Mouse (Mus musculus) left cerebral cortex, postnatal 10 days (tissue): ENCODE measurements at regions not wholly inside any gene's neighbourhood (a gene's known extent, or its start where the extent isn't known, plus 50 kb on each side); places are given as distances from the start of the nearest gene placed in this dataset.
A peak's percentile ranks its signal among the peaks of the same experiment; 100 is the strongest.

ENCODE experiments used
- DNase-seq, 2 experiments: peaks; one replicate each; pipeline ENCODE4 v3.0.0; 2021 to 2022; ENCODE audit warnings: low spot score in 2 of 2, mixed read lengths in 1 of 2; ENCODE audit errors: extremely low spot score in 1 of 2
- intact Hi-C: fragments of 180-260 bp; cut with DNase I; formaldehyde crosslinking; loops from one replicate; pipeline ENCODE4 v1.15.1; 2025

GRCm38 (mm10) chr19:32881443-32881842, 124.1 kb downstream of the Pten start:
- intact Hi-C loops = no loop called here
- DNase-seq = no peak

GRCm38 (mm10) chr19:32884279-32884678, 127.0 kb downstream of the Pten start:
- intact Hi-C loops = no loop called here
- peak in 1 of 2 experiments; percentile 21 for DNase-seq

- peak in 1 of 2 experiments; percentile 22 for DNase-seq
- intact Hi-C loops = no loop called here
Measured at GRCm38 (mm10) chr19:32885481-32886131, 128.3 kb downstream of the Pten start.

- peak in 1 of 2 experiments; percentile 17 for DNase-seq
- intact Hi-C loops = no loop called here
Measured at GRCm38 (mm10) chr19:32887190-32887589, 129.9 kb downstream of the Pten start.

- intact Hi-C loops = no loop called here
- DNase-seq = peak in 1 of 2 experiments; percentile 67
Measured at GRCm38 (mm10) chr19:32888616-32889305, 131.5 kb downstream of the Pten start.

- intact Hi-C loops = no loop called here
- DNase-seq = no peak
Measured at GRCm38 (mm10) chr19:32890801-32891200, 133.5 kb downstream of the Pten start.

- no peak for DNase-seq
- intact Hi-C loops = no loop called here
Measured at GRCm38 (mm10) chr19:32892469-32892868, 135.2 kb downstream of the Pten start.

- intact Hi-C loops = no loop called here
Measured at GRCm38 (mm10) chr19:32903454-32904108, 146.3 kb downstream of the Pten start.

GRCm38 (mm10) chr19:32904517-32904916, 147.2 kb downstream of the Pten start:
- no peak for DNase-seq
- intact Hi-C loops = no loop called here

More at GRCm38 (mm10) chr19:32903454-32904108, 146.3 kb downstream of the Pten start:
- DNase-seq = no peak

GRCm38 (mm10) chr19:32905901-32906431, 148.7 kb downstream of the Pten start:
- intact Hi-C loops = no loop called here
- DNase-seq = no peak

- intact Hi-C loops = no loop called here
- peak in 1 of 2 experiments; percentile 35 for DNase-seq
Measured at GRCm38 (mm10) chr19:32906820-32907219, 149.5 kb downstream of the Pten start.

GRCm38 (mm10) chr19:32910050-32910462, 152.8 kb downstream of the Pten start:
- DNase-seq = no peak
- intact Hi-C loops = no loop called here

- intact Hi-C loops = no loop called here
- DNase-seq = no peak
Measured at GRCm38 (mm10) chr19:32912323-32912722, 155.0 kb downstream of the Pten start.

GRCm38 (mm10) chr19:32916507-32917280, 159.4 kb downstream of the Pten start:
- intact Hi-C loops = no loop called here
- no peak for DNase-seq

- DNase-seq = no peak
- intact Hi-C loops = no loop called here
Measured at GRCm38 (mm10) chr19:32921021-32921420, 163.7 kb downstream of the Pten start.

- intact Hi-C loops = no loop called here
- no peak for DNase-seq
Measured at GRCm38 (mm10) chr19:32923911-32924310, 166.6 kb downstream of the Pten start.

GRCm38 (mm10) chr19:32925628-32926505, 168.6 kb downstream of the Pten start:
- DNase-seq = no peak
- intact Hi-C loops = no loop called here

GRCm38 (mm10) chr19:32926571-32926970, 169.3 kb downstream of the Pten start:
- DNase-seq = no peak
- intact Hi-C loops = no loop called here
